Mouse (Mus musculus): ENCODE measurements at regions not wholly inside any gene's neighbourhood (a gene's known extent, or its start where the extent isn't known, plus 50 kb on each side); places are given as distances from the start of the nearest gene placed in this dataset.

DNA sequence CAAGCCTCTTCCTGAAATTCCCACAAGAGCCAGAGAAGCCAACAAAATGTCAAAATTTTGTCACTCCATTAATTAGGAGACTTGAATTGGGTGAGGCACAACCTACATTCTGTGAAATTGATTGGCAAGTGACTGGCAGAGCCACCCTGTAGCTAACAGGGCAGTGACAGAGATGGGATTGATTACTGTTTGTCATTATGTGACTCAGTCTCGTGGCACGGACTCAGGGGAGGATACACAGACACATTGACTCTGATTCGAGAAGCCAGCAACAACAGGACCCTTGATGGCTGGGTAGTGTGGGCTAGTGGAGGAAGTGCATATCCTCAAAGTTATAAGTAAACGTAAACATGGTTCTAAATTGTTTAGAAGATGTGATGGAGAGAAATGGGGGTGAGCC, 445.8 kb upstream of the Pkn2 start:
- Histone ChIP-seq H3K36me3 (replicated peaks; ENCODE audit: control insufficient read depth, insufficient read depth, low read length) (no peaks in the 10 kb centered on the region), H3K27ac (ENCODE audit: low read depth) (no peak overlapping the region), H3K4me1 (ENCODE audit: control insufficient read depth, insufficient read depth) (no peaks in the 10 kb centered on the region), H3K9me3 (replicated peaks; ENCODE audit: control insufficient read depth, low read length) (no peaks in the 10 kb centered on the region), H3K27me3 (ENCODE audit: control insufficient read depth, insufficient read depth, low read length) (no peaks in the 10 kb centered on the region), H3K9ac (replicated peaks; ENCODE audit: low read depth, low read length) (no peak overlapping the region), H3K4me2 (ENCODE audit: low read depth, low read length) (no peak overlapping the region), H3K4me3 (ENCODE audit: low read depth, low read length) (no peak overlapping the region)
- 58% methylated on average over 4 of the region's 4 CpGs for WGBS
- ATAC-seq (ENCODE audit: insufficient read depth, low read depth), result no peak
- TF ChIP-seq CTCF (IDR thresholded peaks at IDR 0.05; ENCODE audit: low read depth), result no peak
- TF ChIP-seq EP300 (IDR thresholded peaks at IDR 0.05; ENCODE audit: low read depth), result no peak
- DNase-seq (ENCODE audit: low spot score), result no peak

DNA sequence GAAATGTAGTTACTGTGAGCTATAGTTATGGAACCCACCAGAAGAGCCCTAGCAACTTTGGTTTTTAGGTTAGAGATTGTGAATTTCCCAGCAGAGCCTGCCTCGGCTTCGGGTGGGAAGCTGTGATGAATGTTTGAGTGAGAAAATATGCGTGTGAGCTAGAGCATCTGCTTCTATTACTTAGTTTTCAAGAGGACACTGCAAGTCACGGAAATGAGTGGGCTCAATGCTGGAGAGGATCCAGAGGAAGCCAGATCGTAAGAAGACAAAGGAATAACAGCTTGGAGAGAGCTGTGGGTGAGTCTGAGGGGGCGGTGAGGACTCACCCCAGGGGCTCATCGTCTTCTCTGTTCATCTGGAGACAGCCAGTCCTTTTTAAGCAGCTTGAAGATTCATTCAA, 434.7 kb upstream of the Pkn2 start:
- Histone ChIP-seq H3K4me3 (ENCODE audit: low read depth, low read length) (no peak overlapping the region), H3K4me2 (ENCODE audit: low read depth, low read length) (no peak overlapping the region), H3K9me3 (replicated peaks; ENCODE audit: control insufficient read depth, low read length) (no peaks in the 10 kb centered on the region), H3K36me3 (replicated peaks; ENCODE audit: control insufficient read depth, insufficient read depth, low read length) (no peaks in the 10 kb centered on the region), H3K4me1 (ENCODE audit: control insufficient read depth, insufficient read depth) (no peaks in the 10 kb centered on the region), H3K9ac (replicated peaks; ENCODE audit: low read depth, low read length) (no peak overlapping the region), H3K27ac (ENCODE audit: low read depth) (no peak overlapping the region), H3K27me3 (ENCODE audit: control insufficient read depth, insufficient read depth, low read length) (no peaks in the 10 kb centered on the region)
- 56% methylated on average over 7 of the region's 7 CpGs for WGBS
- no peak for ATAC-seq (ENCODE audit: insufficient read depth, low read depth)
- TF ChIP-seq EP300 (IDR thresholded peaks at IDR 0.05; ENCODE audit: low read depth) (no peak), CTCF (IDR thresholded peaks at IDR 0.05; ENCODE audit: low read depth) (no peak)
- DNase-seq (ENCODE audit: low spot score), result no peak

DNA sequence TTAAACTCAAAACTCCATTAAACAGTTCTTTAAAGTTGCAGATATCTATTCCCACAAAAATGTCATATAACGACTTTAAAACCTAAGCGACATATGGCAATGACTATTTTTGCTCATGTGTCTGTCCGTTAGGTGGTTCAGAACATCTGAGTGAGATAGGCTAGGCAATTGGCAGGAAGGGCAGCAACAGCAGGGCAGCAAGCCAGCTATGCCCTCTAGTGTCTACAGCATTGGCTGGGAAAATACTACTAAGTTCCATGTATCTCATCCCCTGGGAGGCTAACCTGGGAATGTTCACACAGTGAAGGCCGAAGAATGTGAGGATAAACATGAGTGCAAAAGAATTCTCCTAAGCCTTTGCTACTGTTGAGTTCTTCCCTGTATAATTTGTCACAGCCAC, 410.0 kb upstream of the Pkn2 start:
- 0 out of 2 replicates have a peak, but pooled peaks have one; percentile 33 for ATAC-seq (ENCODE audit: insufficient read depth, low read depth)

DNA sequence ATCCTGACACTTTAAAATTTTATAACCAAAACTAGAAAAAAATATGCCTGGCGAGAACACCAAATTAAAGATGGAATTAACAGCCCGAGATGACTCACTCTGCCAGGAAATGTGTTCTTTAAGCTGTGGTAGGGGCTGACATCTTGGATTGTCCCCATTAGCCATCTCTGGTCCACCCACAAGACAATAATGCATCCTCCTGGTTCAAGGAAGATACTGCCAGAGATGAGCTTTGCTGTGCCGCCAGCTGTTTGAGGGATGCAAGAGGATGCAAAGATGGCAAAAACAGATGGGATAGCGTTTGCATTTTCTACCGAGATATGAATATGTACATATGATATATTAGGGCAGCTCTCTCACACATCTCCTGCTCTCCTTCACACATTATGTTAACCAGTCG, 382.3 kb upstream of the Pkn2 start:
- Histone ChIP-seq H3K4me1 (ENCODE audit: control insufficient read depth, insufficient read depth) (no peaks in the 10 kb centered on the region), H3K4me2 (ENCODE audit: low read depth, low read length) (no peak overlapping the region), H3K9me3 (replicated peaks; ENCODE audit: control insufficient read depth, low read length) (no peaks in the 10 kb centered on the region), H3K27ac (ENCODE audit: low read depth) (no peak overlapping the region), H3K36me3 (replicated peaks; ENCODE audit: control insufficient read depth, insufficient read depth, low read length) (no peaks in the 10 kb centered on the region), H3K4me3 (ENCODE audit: low read depth, low read length) (no peak overlapping the region), H3K27me3 (ENCODE audit: control insufficient read depth, insufficient read depth, low read length) (no peaks in the 10 kb centered on the region), H3K9ac (replicated peaks; ENCODE audit: low read depth, low read length) (no peak overlapping the region)
- DNase-seq (ENCODE audit: low spot score) (no peak), ATAC-seq (ENCODE audit: insufficient read depth, low read depth) (no peak)
- no peak for TF ChIP-seq CTCF (IDR thresholded peaks at IDR 0.05; ENCODE audit: low read depth)
- no peak for TF ChIP-seq EP300 (IDR thresholded peaks at IDR 0.05; ENCODE audit: low read depth)
- 80% methylated on average over 6 of the region's 6 CpGs for WGBS

More for the DNA sequence above, 410.0 kb upstream of the Pkn2 start:
- no peaks in the 10 kb centered on the region for H3K4me1 ChIP-seq (ENCODE audit: control insufficient read depth, insufficient read depth)
- no peak overlapping the region for H3K4me3 ChIP-seq (ENCODE audit: low read depth, low read length)
- H3K27me3 ChIP-seq (ENCODE audit: control insufficient read depth, insufficient read depth, low read length), result no peaks in the 10 kb centered on the region
- 44% methylated on average over 4 of the region's 4 CpGs for WGBS
- no peaks in the 10 kb centered on the region for H3K9me3 ChIP-seq (replicated peaks; ENCODE audit: control insufficient read depth, low read length)
- H3K9ac ChIP-seq (replicated peaks; ENCODE audit: low read depth, low read length), result no peak overlapping the region
- H3K4me2 ChIP-seq (ENCODE audit: low read depth, low read length), result no peak overlapping the region
- no peaks in the 10 kb centered on the region for H3K36me3 ChIP-seq (replicated peaks; ENCODE audit: control insufficient read depth, insufficient read depth, low read length)
- DNase-seq (ENCODE audit: low spot score), result peak; percentile 19
- no peak overlapping the region for H3K27ac ChIP-seq (ENCODE audit: low read depth)
- TF ChIP-seq CTCF (IDR thresholded peaks at IDR 0.05; ENCODE audit: low read depth) (peak; percentile 62), EP300 (IDR thresholded peaks at IDR 0.05; ENCODE audit: low read depth) (no peak)

DNA sequence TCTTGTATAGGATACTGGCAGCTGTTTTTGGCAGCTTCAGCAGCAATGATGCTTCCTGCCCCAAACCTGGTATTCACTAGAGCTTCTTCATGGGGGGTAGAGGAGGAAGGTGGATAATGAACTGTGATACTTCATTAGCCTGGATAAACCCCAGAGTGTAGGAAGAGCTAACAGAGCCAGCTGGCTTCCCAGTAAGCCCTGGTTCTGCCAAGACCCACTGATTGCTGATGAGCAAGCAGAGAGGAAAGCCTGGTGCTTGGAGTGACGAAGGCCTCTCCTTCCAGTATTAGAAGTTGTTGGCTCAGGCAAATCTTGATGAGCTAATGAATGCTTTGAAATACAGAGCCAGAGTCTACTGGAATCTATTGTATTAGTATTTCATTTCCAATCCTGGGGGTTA, 370.8 kb upstream of the Pkn2 start:
- no peak for ATAC-seq (ENCODE audit: insufficient read depth, low read depth)
- Histone ChIP-seq H3K36me3 (replicated peaks; ENCODE audit: control insufficient read depth, insufficient read depth, low read length) (no peaks in the 10 kb centered on the region), H3K27me3 (ENCODE audit: control insufficient read depth, insufficient read depth, low read length) (no peaks in the 10 kb centered on the region), H3K9me3 (replicated peaks; ENCODE audit: control insufficient read depth, low read length) (no peaks in the 10 kb centered on the region), H3K9ac (replicated peaks; ENCODE audit: low read depth, low read length) (no peak overlapping the region), H3K4me1 (ENCODE audit: control insufficient read depth, insufficient read depth) (no peaks in the 10 kb centered on the region), H3K4me2 (ENCODE audit: low read depth, low read length) (no peak overlapping the region), H3K4me3 (ENCODE audit: low read depth, low read length) (no peak overlapping the region), H3K27ac (ENCODE audit: low read depth) (no peak overlapping the region)
- no peak for DNase-seq (ENCODE audit: low spot score)
- 75% methylated on average over 1 of the region's 1 CpGs for WGBS
- no peak for TF ChIP-seq CTCF (IDR thresholded peaks at IDR 0.05; ENCODE audit: low read depth)
- no peak for TF ChIP-seq EP300 (IDR thresholded peaks at IDR 0.05; ENCODE audit: low read depth)

DNA sequence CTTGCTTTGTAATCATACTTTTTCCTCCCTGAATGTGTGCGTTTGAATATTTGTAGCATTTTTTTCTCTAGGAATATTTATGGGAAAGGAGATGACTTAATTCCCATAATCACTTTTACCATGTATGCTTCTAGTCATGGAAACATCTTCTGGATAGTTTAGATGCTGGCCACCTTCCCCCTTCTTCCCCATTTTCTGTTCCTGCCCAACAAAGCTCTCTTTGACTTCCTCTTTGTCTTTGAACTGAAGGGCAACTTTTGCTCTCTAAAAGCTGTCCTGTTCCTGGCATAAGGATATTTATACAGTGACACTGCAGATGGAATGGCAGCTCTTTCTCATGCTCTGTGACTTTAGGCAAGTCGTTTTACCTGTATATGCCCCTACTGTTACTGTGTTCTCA, 370.2 kb upstream of the Pkn2 start:
- TF ChIP-seq EP300 (IDR thresholded peaks at IDR 0.05; ENCODE audit: low read depth) (no peak), CTCF (IDR thresholded peaks at IDR 0.05; ENCODE audit: low read depth) (no peak)
- ATAC-seq (ENCODE audit: insufficient read depth, low read depth) (no peak), DNase-seq (ENCODE audit: low spot score) (no peak)
- Histone ChIP-seq H3K27ac (ENCODE audit: low read depth) (no peak overlapping the region), H3K4me3 (ENCODE audit: low read depth, low read length) (no peak overlapping the region), H3K9ac (replicated peaks; ENCODE audit: low read depth, low read length) (no peak overlapping the region), H3K27me3 (ENCODE audit: control insufficient read depth, insufficient read depth, low read length) (no peaks in the 10 kb centered on the region), H3K36me3 (replicated peaks; ENCODE audit: control insufficient read depth, insufficient read depth, low read length) (no peaks in the 10 kb centered on the region), H3K4me2 (ENCODE audit: low read depth, low read length) (no peak overlapping the region), H3K4me1 (ENCODE audit: control insufficient read depth, insufficient read depth) (no peaks in the 10 kb centered on the region), H3K9me3 (replicated peaks; ENCODE audit: control insufficient read depth, low read length) (no peaks in the 10 kb centered on the region)
- WGBS, result 71% methylated on average over 2 of the region's 2 CpGs

Data from heart, postnatal 0 days (tissue).